Mouse (Mus musculus) layer of hippocampus, adult 8-10 months (tissue): ENCODE results near the gene Slc9a1. TPM values are rescaled to one million over a fixed set of nuclear protein-coding genes. Genes with fewer than 3 reads are reported as not detected.

Source experiments
- microRNA-seq, 2 experiments: library from miRNA; unstranded; fragments of <30 nt; microRNA quantifications; one replicate each; pipeline ENCODE4 v1.2.0; 2022
- total RNA-seq, 4 experiments: library from RNA; stranded (reverse); gene quantifications; 2 replicates each; pipeline ENCODE4 v1.2.4; 2022

Gene Slc9a1
- total RNA-seq, 4 experiments from 2014 or later: 62.2 to 66.1 (median 65.1) TPM

Small RNA genes within 50 kb of the gene (microRNA-seq; reads per million reads assigned to microRNA genes)
- 5.6 to 8.3 reads per million in 2 experiments for gene Mir5122

Other genes with a start within 250 kb of the Slc9a1 start
- 10 to 100 TPM; 35.7 to 48.2 (median 46.7) TPM for gene Wasf2, start 239.2 kb upstream of the Slc9a1 start, total RNA-seq
- gene Cd164l2, start 157.6 kb upstream of the Slc9a1 start, total RNA-seq: 1 to 10 TPM; 3.3 to 4.3 (median 3.9) TPM
- gene Gpr3, start 157.2 kb upstream of the Slc9a1 start, total RNA-seq: 1 to 10 TPM; 4.3 to 8.0 (median 6.5) TPM
- 1 to 10 TPM; 4.8 to 6.1 (median 5.8) TPM for gene Map3k6, start 128.9 kb upstream of the Slc9a1 start, total RNA-seq
- 1 to 10 TPM in 3 of 4 experiments, under 1 TPM in 1; 0.84 to 1.4 (median 1.4) TPM for gene Sytl1, start 106.6 kb upstream of the Slc9a1 start, total RNA-seq
- 10 to 100 TPM; 80.1 to 92.0 (median 85.6) TPM for gene Tmem222, start 91.9 kb upstream of the Slc9a1 start, total RNA-seq
- gene Wdtc1, start 16.2 kb upstream of the Slc9a1 start, total RNA-seq: 10 to 100 TPM; 65.1 to 85.8 (median 72.2) TPM
- under 1 TPM in 2 of 4 experiments, not detected in 2; 0.14 to 0.31 TPM for gene Tent5b, start 110.4 kb downstream of the Slc9a1 start, total RNA-seq
- gene Trnp1, start 128.8 kb downstream of the Slc9a1 start, total RNA-seq: 100 to 1,000 TPM; 159 to 177 (median 165) TPM
- 1 to 10 TPM in 2 of 4 experiments, under 1 TPM in 2; 0.45 to 2.0 (median 1.2) TPM for gene Kdf1, start 149.3 kb downstream of the Slc9a1 start, total RNA-seq
- gene Nudc, start 176.3 kb downstream of the Slc9a1 start, total RNA-seq: 100 to 1,000 TPM; 120 to 138 (median 128) TPM
- gene Nr0b2, start 183.7 kb downstream of the Slc9a1 start, total RNA-seq: not detected
- gene Gpatch3, start 205.0 kb downstream of the Slc9a1 start, total RNA-seq: 1 to 10 TPM; 7.5 to 9.8 (median 8.8) TPM
- 10 to 100 TPM in 2 of 4 experiments, 1 to 10 TPM in 2; 9.3 to 11.8 (median 10.3) TPM for gene Gpn2, start 214.7 kb downstream of the Slc9a1 start, total RNA-seq
- 1 to 10 TPM; 1.4 to 3.1 (median 2.1) TPM for gene Sfn, start 232.5 kb downstream of the Slc9a1 start, total RNA-seq